Mouse (Mus musculus): Measurements from ENCODE around the gene Bckdk.
"Not testable (repeated sequence)": the region's sequence is repeated elsewhere in the genome, so short reads cannot be mapped to it uniquely, and the experiment has no call there.

Gene Bckdk

GRCm38 (mm10) chr7:127903971-127904796 is at the start of gene Bckdk:
Gene Bckdk (plus strand): TSS chr7:127904082.
- peak; percentile 80 for DNase-seq

GRCm38 (mm10) chr7:127858258-127858657 is 45.6 kb upstream of the Bckdk start:
- no peak for DNase-seq

- no peak for DNase-seq
Observed at GRCm38 (mm10) chr7:127866434-127866833, 37.4 kb upstream of the Bckdk start.

- DNase-seq: no peak
Observed at GRCm38 (mm10) chr7:127867641-127868040, 36.2 kb upstream of the Bckdk start.

- DNase-seq: no peak
Observed at GRCm38 (mm10) chr7:127869149-127869810, 34.6 kb upstream of the Bckdk start.

- DNase-seq: no peak
Observed at GRCm38 (mm10) chr7:127870136-127870821, 33.6 kb upstream of the Bckdk start.

GRCm38 (mm10) chr7:127874812-127875626 is 28.9 kb upstream of the Bckdk start:
- DNase-seq: no peak

GRCm38 (mm10) chr7:127875627-127876001 is 28.3 kb upstream of the Bckdk start:
- peak; percentile 91 for DNase-seq

GRCm38 (mm10) chr7:127876041-127876466 is 27.8 kb upstream of the Bckdk start, which contains the start of gene Zfp646:
Gene Zfp646 (plus strand): TSS chr7:127876221.
- DNase-seq: peak; percentile 76

GRCm38 (mm10) chr7:127876467-127877348 is 27.2 kb upstream of the Bckdk start, which contains the start of gene Zfp668:
Gene Zfp668 (minus strand): TSS chr7:127876828.
- DNase-seq: peak; percentile 88

GRCm38 (mm10) chr7:127879301-127879700 is 24.6 kb upstream of the Bckdk start:
- DNase-seq: no peak

- DNase-seq: no peak
Observed at GRCm38 (mm10) chr7:127880431-127880830, 23.5 kb upstream of the Bckdk start.

GRCm38 (mm10) chr7:127885951-127886350 is 17.9 kb upstream of the Bckdk start:
- no peak for DNase-seq

- DNase-seq: no peak
Observed at GRCm38 (mm10) chr7:127886551-127886950, 17.3 kb upstream of the Bckdk start.

GRCm38 (mm10) chr7:127887191-127887590 is 16.7 kb upstream of the Bckdk start:
- DNase-seq: no peak

- no peak for DNase-seq
Observed at GRCm38 (mm10) chr7:127887781-127888180, 16.1 kb upstream of the Bckdk start.

- DNase-seq: no peak
Observed at GRCm38 (mm10) chr7:127888821-127889220, 15.1 kb upstream of the Bckdk start.

- DNase-seq: no peak
Observed at GRCm38 (mm10) chr7:127890798-127891197, 13.1 kb upstream of the Bckdk start, which contains the start of gene Prss53. Gene Prss53 (minus strand): TSS chr7:127890970.

- no peak for DNase-seq
Observed at GRCm38 (mm10) chr7:127894480-127894879, 9.4 kb upstream of the Bckdk start.

GRCm38 (mm10) chr7:127895442-127895841 is 8.4 kb upstream of the Bckdk start, which contains the start of the genes Gm21974 and Vkorc1:
Gene Gm21974 (minus strand): TSS chr7:127895454.
Gene Vkorc1 (minus strand): TSS chr7:127895617.
- DNase-seq: peak; percentile 84

GRCm38 (mm10) chr7:127895891-127896290 is 8.0 kb upstream of the Bckdk start:
- DNase-seq: not testable (repeated sequence)

Data from right cerebral cortex, postnatal 4 days (tissue).